Mouse (Mus musculus) layer of hippocampus, adult 11-12 months (tissue): ENCODE results near the gene Ldhal6b.
A peak's percentile ranks its signal among the peaks of the same experiment; 100 is the strongest.
"Not testable (repeated sequence)": the region's sequence is repeated elsewhere in the genome, so short reads cannot be mapped to it uniquely, and the experiment has no call there.

Source experiments
- DNase-seq: peaks from one replicate; pipeline ENCODE4 v3.0.0; 2022; ENCODE audit warnings: low spot score

Gene Ldhal6b

DNA sequence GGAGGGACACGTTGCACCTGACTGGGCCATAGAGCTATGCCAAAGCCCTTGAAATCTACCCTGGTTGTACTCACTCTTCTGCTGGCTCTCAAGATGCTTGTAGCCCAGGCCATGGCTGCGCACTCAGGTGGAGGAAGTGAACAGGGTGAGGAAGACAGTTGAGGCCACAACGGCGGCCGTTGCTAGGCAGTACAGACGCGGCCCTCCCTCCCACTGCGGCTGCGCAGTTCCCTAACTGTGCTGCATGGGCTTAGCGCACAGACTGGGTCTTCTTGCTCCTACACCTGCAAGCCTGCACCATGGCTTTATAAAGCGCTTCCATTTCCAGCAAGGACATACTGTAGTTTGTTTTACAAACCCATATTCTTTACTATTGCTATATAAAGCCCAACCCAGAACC is at the start of gene Ldhal6b:
Gene Ldhal6b, minus strand, starts transcription at position 223 of the 400 bp plus-strand sequence.
- no peak for DNase-seq

DNA sequence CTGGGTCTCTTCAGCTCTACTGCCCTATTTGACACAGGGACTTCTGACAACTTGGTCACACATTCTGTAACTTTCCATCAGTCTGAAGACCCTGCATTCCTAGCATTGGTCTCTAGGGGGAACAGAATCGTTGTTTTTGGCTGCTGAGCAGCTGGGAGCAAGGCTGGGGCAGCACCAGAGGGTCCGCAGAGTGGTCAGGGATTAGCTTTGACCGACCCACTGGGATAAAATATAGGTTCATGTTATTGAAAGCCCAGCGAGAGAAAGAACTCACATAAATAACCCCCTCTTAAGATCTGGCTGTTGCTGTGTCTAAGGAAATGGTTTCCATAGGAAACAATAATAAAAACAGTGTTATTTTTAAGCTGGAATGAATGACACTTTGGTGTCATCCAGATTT is 48.6 kb upstream of the Ldhal6b start:
- no peak for DNase-seq

DNA sequence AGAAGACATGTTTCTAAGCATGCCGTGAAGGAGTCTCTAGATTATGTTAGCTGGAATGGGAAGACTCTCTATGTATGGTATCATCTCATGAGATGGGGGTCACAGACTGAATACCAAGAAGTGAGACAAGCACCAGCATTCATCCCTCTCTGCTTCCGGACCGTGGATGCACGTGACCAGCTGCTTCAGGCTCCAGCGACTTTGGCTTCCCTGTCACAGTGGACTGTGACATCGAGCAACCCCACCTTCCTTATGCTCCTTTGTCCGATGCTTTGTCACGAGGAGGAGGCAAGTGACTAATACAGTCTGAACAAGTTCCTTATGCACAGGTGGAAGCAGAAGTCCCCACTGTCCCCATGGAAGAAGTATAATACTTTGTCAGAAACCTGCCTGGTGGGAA is 48.2 kb upstream of the Ldhal6b start:
- DNase-seq, result no peak

DNA sequence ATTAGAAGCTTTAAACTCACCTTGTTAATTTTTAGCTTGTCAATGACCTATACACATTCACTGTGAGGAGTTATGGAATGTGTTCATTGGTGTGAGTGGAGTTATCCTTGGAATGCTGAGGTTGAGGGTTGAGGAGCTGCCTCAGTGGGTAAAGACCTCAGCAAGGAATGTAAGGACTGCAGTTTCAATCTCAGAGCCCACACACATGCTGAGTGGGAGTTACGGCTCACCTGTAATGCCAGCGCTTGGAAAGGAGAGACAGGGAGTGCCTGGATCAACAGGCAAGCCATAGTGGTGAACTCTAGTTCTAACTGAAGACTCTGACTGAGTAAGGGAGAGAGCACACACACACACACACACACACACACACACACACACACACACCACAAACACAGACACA is 45.3 kb upstream of the Ldhal6b start:
- DNase-seq, result no peak

DNA sequence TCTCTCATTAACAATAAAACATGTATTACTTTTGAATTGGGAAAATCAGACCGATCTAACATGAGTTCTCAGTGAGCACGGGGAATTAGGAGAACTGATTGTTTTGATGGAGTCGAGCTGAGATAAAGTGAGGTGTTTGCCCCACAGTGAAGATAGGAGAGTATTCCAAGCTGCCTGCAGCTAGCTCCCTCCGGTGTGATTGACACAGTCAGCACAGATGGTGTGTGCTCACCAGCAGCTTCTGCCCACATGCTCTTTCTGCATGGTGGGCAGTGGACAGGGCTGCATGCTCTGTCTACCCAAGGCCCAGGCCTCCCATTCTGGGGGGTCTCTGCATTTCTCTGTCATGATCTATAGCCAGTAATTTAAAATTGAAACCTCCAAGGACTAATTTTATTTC is 35.1 kb upstream of the Ldhal6b start:
- DNase-seq, result no peak

DNA sequence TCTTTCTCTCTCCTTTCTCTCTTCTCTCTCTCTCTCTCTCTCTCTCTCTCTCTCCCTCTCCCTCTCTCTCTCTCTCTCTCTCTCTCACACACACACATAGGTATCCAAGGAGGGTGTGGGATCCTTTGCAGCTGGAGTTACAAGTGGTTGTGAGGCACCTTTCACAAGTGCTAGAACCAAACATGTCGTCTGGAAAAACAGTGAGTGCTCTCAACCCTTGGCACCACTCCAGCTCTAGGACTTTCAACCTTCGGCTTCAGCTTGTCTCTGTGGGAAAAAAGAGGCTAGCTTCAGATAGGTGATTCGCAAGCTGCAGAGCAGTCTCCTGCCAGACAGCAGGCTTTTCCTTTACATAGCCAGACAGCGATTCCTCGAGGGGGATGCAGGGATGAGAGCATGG is 25.2 kb upstream of the Ldhal6b start:
- DNase-seq, result no peak

DNA sequence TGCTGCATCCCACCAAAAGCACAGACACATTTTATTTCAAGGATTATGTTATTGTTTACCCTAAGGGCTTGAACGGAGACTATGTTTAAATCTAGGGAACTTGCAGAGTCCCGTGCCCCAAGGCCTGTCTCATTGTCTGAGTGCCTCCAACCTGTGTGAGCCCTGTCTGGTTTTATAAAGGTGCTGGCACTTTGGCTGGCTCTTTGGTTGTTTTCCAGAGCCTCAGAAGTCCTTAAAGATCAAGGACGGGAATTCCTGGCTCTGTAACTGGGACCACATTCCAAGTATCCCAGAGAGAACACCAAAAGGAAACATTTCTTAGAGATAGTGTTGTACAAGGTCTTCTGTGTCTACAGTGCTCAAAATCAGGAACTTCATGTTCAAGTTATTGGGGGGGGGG is 24.7 kb upstream of the Ldhal6b start:
- no peak for DNase-seq

DNA sequence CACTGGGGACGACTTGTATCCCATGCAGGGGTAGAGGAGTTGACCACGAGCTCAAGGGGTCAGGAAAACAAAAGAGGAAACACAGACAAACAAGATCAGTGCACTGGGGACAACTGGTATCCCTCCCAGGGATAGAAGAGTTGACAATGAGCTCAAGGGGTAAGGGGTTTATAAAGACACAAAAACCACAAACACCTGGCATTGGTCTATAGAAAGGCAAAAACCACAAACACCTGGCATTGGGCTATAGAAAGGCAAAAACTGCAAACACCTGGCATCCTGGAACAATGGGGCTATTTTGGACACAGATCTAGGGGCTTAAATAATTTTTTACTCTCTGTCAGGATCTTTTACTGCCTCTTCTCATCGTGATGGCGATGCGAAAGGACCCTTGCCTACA is 23.8 kb upstream of the Ldhal6b start:
- DNase-seq, result not testable (repeated sequence)

DNA sequence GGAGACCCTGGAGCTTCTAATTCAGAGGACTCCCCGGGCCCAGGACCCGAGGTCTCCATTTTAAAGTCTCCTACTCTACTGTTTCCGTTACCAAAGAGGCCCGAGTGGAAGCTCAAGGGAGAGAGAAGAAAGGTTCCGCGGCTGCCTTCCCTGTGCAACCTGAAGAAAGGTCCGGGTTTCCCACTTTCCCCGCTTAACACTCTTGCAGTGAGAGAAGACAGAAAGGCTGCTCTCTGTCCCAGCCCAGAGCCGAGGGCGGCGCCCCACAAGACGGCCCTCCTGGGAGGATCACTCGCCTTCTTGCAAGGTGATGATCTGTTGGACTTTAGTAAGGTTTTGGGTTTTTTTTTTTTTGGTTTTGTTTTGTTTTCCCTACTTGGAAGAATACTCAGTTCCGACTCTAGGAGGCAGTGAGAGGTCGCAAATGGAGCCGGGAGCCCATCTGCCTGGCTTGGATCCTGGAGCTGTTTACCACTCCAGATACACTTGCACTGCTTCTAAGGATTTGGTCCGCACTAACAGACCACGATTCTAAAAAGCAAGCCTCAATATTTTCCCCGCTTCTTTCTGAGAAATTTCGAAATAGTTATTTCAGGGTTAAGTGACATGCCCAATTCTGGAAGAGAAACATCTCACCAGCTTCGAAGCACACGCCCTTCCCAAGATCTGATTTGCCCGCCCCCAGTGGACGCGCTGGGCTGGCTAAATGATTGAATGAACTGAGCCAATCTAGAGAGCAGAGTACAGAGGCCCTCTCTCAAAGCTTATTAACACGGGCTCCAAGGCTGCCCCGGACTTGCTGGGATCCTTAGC is 21.8 kb upstream of the Ldhal6b start, which contains the start of gene Tmem242:
Gene Tmem242, minus strand, starts transcription at position 101 of the 813 bp plus-strand sequence.
- DNase-seq, result peak; percentile 93

DNA sequence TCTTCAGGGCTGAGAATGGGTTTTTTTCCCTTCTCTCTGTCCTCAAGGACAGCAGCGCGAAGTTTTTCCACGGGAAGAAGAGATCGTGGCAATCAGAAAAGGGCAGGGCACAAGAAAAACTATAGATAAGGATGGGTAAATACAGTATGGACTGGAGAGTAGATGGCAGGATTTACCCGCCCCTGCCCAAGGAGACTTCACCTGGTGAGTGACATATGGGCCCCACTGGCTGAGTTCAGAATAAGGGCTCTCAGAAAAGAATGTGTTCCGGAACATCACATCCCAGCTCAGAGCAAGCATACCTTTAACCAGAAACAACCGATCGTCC is 21.2 kb upstream of the Ldhal6b start:
- DNase-seq, result no peak

DNA sequence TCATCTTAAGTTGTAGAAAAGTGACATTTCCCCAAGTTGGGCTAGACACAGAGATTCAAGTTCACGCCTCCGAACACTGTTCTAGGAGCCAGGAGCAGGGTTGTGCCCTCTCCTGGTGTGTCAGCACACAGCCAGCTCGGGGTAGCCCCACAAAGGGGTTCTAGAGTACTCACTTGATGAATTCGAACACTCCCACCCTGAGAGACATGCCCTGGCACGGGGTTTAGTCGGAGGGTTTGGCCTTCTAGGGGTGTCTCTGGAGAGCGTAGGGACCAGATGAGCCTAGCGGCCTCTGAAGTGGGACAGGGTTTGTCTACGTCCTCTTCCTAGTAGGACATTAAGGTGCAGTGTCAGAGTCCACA is 11.2 kb upstream of the Ldhal6b start:
- no peak for DNase-seq

DNA sequence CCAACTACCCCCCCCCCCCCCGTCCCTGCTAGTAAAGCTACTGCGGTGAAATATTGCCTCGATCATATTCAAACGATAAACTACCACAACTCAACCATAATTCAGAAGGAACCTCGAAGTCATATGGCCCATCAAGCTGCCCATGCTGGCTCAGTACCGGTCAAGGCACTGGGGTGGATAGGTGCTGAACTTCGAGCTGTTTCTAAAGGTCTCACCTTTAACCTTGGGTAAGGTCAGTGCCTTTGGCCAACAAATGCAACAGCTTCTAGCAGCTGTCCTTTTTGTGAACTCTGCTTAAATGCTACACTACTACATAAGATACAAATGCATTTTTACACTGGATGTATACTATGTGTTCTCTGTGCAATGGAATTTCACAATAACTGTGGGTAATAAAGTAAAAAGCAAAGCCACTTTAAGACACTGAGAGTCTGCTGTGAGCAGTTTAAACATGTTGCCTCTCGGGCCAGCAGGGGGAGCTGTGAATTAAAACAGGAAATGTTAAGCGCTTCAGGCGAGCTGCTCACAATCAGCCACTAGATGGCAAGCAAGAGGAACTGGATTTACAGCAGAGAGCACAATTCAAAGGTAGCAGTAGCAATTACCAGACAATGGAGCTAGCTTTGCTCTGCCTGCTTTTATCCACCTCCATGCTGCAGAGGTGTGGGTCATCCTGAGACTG is 10.7 kb upstream of the Ldhal6b start:
- DNase-seq, result peak; percentile 95

DNA sequence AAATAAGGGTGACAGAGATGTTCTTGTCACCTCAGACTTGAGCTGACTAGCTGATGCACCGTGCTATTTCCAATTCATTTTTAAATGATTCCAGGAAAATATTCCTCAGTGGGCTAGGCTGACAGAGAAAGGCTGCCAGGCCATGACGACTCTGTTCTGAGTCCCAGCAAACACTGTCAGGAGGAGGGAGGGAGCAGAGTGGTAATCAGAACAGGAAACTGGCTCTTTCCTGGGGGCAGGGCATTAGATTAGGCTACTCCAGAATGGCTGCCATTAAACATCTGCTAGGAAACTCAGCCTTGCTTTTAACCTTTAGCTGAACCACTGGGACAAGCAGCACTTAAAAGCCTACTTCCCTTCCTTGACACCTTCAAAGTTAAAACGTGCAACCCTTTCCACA is 6.6 kb upstream of the Ldhal6b start:
- DNase-seq, result no peak

DNA sequence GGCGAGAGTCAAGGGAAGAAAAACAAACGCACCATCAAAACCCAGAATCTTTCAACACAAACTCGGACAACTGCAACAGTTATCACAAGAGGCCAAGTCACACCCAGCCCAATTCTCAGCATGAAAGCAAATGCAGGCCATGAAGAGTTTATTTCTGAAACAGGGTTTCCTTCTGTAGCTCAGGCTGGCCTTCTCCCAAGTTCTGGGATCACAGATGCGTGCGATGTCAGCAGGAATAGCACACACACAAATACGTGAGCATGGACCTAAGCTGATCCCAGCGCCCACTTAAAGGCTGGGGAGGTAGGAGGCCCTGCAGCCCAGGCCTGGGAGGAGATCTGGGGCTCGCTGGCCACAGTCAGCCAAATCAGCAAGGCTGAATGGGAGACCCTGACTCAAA is 5.6 kb upstream of the Ldhal6b start:
- no peak for DNase-seq

DNA sequence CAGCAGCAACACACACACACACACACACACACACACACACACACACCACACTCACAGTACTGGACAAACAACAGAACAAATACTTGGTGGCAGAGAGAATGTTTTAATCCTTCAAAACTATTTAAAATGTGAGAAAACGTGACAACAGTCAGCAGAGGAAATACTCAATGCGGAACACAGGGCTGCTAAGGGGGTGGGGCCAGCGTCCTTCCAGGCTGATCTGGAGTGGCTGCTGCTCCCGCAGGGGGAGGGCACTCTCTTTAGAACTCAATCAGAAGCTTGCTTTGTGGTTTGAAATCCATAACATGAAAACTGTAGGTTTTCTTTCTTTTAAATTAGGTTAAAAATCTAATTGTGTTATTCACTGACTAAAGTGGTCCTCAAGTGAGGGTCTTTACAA is 3.3 kb upstream of the Ldhal6b start:
- DNase-seq, result no peak

DNA sequence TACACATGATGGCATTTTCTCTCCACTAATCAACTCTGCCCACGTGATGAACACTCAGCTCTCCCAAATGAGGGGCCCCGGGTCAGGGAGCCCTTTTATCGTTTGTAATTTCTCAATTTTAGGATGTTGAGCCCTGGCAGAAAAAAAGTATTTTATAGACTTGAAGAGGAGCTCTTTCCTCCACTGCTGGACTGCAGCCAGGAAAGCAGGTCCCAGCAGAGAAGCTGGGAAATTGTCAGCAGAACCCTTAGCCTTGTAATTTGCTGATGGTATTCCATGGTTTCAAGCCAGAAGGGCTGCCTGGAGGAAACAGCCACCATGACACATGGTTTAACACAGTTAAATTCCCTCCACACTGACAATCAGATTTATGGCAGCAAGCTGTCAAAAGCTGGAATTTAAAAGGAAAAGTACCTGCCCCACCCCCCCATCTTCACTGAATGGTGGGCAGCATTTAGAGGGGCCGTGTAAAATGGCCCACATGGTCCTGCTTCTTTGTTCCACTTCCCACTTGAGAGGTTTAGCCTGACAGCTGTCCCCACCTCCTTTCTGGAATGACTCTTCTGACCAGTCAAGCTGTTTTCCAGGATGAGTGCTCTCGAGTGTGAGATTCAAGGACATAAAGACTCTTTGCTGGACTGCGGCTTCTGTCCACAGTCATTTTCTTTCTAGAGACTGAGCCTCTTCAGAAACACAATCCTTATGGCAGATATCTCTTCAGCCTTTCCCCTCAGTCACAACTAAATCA is 1.4 kb upstream of the Ldhal6b start:
- no peak for DNase-seq

DNA sequence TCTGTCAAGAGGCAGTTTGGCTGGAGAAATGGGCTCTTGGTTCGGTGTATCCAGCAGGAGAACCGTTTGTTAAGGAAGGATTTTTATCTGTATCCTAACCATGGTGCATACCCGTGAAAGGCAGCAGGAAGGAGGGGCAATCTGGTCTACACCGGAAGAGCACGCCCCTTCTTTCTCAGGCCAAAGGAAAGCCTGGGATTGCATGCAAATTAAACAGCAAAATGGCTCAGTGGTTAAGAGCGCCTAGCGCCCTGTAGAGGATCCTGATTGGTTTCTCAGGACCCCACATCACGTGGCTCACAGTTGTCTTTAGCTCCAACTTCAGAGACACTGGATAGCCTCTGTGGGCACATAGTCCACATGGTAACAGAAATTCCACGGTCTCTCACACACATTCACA is 489 bp upstream of the Ldhal6b start:
- DNase-seq, result no peak

DNA sequence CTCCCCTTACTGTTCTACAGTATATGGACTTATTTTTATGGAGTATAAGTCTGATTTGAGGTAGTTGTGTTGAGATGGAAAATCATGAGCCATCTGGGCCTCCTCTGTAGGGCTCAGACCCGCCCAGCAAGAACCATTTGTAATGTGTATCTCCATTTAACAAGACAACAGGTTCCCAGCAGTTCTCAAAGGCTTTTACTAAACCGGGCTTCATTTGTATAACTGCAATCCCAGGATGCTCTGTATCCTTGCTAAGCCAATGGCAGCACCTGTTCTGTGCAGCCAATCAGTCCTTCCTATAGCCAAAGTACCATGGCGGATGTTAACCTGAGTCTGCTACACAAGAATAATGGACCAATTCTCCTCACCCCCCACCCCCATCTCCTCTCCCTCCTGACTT is 2.0 kb downstream of the Ldhal6b start:
- DNase-seq, result no peak

DNA sequence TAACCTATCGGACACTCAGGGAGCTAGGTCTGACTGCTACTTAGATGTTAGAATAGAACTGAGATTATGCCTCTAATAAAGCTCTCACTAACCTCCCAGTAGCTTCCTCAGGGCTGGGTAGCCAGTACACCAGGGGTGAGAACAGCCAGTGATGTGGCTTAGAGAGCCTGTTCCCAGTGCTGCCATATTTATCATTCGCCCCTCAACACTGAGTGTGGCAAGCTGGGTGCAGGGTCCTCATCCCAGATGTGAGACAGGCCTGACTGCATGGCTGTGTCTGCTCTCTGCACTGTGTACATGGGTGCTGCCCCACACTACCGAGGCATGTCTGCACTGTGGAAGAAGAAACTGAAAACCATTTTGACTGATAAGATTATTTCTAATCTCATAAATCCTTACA is 4.5 kb downstream of the Ldhal6b start:
- DNase-seq, result no peak

DNA sequence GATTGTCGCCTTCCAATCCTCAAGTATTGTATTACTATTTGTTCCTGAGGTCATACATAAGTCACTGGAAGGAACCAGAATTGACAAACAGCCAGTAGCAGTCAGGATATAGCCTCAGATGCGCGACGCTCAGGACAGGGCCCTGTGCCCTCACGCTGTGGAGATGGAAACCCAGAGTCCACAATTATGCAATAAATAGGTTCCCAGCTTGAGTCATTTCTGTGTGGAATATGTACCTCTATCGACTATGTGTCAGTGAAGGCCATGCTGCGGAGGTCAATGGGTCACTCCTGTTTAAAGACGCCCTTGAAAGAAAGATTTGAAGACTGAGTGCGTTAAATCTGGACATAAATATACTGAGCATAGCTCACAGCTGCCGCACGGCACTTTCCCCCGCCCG is 5.2 kb downstream of the Ldhal6b start:
- no peak for DNase-seq

DNA sequence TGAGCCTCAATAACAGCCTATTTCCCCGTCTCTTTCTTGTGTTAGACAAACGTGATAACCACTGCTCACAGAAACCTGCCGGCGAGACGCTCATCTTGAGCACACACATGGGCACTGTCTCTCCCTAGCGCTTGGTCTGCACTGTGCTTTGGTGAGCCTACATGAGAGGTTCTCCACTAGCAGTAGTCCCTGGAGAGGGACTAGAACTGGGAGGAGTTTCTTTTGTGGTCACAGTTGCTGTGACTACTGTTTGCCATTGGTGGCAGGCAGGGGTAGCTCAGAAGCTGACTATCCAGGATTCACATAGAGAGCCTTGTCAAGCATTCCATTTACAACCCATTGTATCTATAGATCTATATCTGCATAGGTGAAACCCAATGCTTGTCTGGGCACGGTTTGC is 5.8 kb downstream of the Ldhal6b start:
- no peak for DNase-seq

DNA sequence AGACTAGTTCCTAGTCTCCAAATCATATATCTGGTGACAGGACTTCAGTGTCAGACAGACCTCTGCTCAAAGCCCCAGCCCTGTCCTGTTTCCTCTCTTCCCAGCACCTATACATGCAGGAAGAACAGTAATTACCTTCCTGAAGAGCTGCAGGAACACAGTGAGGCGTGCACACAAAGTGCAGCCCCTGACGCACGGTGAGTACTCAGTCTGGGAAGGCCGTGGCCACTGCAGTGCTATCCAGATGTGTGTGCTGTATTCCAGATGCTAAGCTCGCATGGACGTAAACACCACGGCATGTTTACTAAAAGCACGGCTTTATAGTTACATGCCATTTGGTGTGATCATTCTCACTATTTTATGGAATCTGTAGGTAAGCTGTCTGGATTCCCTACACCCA is 6.3 kb downstream of the Ldhal6b start:
- no peak for DNase-seq

DNA sequence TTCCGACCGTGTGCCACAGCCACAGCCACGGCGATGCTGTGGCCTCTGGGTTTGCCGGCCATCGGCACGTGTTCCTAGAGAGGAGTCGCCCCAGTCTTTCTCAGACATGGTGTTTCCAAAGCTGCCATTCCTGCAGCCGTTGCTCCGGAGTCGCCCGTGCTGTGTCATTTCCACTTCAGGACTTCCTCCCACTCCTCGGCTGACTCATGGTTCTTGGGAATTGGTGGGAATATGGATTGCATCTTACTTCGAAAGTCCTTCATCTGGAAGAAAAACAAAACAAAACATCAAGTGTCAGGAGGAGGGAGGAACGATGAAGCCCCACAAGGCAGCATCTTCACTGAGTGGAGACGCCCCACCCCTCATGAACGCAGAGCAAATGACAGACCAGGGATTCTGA is 7.4 kb downstream of the Ldhal6b start:
- no peak for DNase-seq
